In the genomic region with DNA sequence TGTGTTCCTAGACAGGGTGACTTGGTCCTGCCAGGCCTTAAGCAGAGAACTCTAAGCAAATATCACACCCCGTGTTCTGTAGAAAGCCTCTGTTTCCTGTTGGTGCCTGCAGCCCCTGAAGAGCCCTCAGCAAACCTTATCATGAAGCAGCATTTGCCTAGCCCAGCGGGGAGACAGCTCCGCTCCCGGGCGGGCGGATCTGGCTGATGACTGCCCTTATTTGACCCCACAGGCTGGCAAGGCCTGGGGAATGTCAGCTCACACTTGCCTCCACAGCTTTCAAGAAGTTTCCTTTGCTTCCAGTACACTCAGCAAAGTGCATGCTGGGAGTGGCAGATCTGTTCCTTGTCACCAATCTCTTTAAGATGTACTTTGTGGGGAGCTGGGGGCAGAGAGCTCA, we compare ENCODE assay signal across 9 mouse cellular contexts. TPM values are rescaled to one million over a fixed set of nuclear protein-coding genes. Genes with fewer than 3 reads are reported as not detected.
DNase-seq lines count a peak whose midpoint lies in the region; ATAC-seq and TF ChIP-seq lines count a peak whose summit lies in the region.
"Had no signal": no experiment of that assay in that cellular context is flagged by ENCODE, and none has a peak within 500 bp of the region (broad histone marks: within the 10 kb centered on the region; RNA-seq: fewer than 3 reads in every experiment).

No protein-coding gene starts in this region.

- TF ChIP-seq CTCF in bone marrow, adult 2 months (IDR thresholded peaks at IDR 0.05; ENCODE audit: control insufficient read depth, insufficient read depth, low read length): no peak
- TF ChIP-seq CTCF in liver, adult 2 months (IDR thresholded peaks at IDR 0.05; ENCODE audit: low read depth, low read length): no peak
- TF ChIP-seq CTCF in spleen, adult 2 months (IDR thresholded peaks at IDR 0.05; ENCODE audit: extremely low read depth, insufficient read depth, insufficient read length, insufficient replicate concordance): no peak

- no peaks in the 10 kb centered on the region for H3K79me2 ChIP-seq in liver, adult 2 months (ENCODE audit: control insufficient read depth, insufficient read depth, low read length)

- TF ChIP-seq POLR2A in bone marrow, adult 2 months (IDR thresholded peaks at IDR 0.05; ENCODE audit: borderline replicate concordance, control insufficient read depth, low read depth, low read length): no peak
- TF ChIP-seq POLR2A in liver, adult 2 months (IDR thresholded peaks at IDR 0.05; ENCODE audit: extremely low read depth, insufficient read depth, low read length): no peak
- no peak for TF ChIP-seq POLR2A in spleen, adult 2 months (IDR thresholded peaks at IDR 0.05; ENCODE audit: low read depth, low read length)

- peaks cover 18% of the 10 kb centered on the region for H3K4me1 ChIP-seq in bone marrow, adult 2 months (ENCODE audit: control insufficient read depth, insufficient read depth, low read length)
- peaks cover 17% of the 10 kb centered on the region for H3K4me1 ChIP-seq in liver, adult 2 months (ENCODE audit: control insufficient read depth, insufficient read depth, low read length)
- peaks cover 8% of the 10 kb centered on the region; the same call in 1 of the 2 replicates for H3K4me1 ChIP-seq in spleen, adult 2 months (ENCODE audit: control insufficient read depth, insufficient read depth, insufficient read length)
- H3K4me1 ChIP-seq in forebrain, embryonic 16.5 days (replicated peaks; ENCODE audit: control insufficient read depth, insufficient read depth, low read length): peaks cover 15% of the 10 kb centered on the region

- no peak overlapping the region for H3K9ac ChIP-seq in liver, adult 2 months (ENCODE audit: low read depth, low read length)
- no peak overlapping the region for H3K9ac ChIP-seq in forebrain, embryonic 16.5 days (replicated peaks; ENCODE audit: low read depth, low read length)
- H3K9ac ChIP-seq: neural tube, embryonic 13.5 days had no signal

- H3K27ac ChIP-seq in bone marrow, adult 2 months (ENCODE audit: control insufficient read depth, insufficient read depth, low read depth, low read length, poor library complexity): peak overlapping the region; percentile 95
- H3K27ac ChIP-seq in liver, adult 2 months (replicated peaks; ENCODE audit: insufficient read depth, low read depth, low read length): peak overlapping the region; percentile 64
- H3K27ac ChIP-seq in spleen, adult 2 months (ENCODE audit: insufficient read depth, low read length): peak overlapping the region; percentile 67
- no peak overlapping the region for H3K27ac ChIP-seq in forebrain, embryonic 16.5 days (ENCODE audit: low read length)
- H3K27ac ChIP-seq: neural tube, embryonic 13.5 days had no signal

- no peak overlapping the region for H3K4me2 ChIP-seq in forebrain, embryonic 16.5 days (ENCODE audit: low read length)
- H3K4me2 ChIP-seq: neural tube, embryonic 13.5 days had no signal

- H3K27me3 ChIP-seq in liver, adult 2 months (ENCODE audit: control insufficient read depth, insufficient read depth, low read length): no peaks in the 10 kb centered on the region
- H3K27me3 ChIP-seq in spleen, adult 2 months (ENCODE audit: control insufficient read depth, insufficient read depth, low read length): no peaks in the 10 kb centered on the region
- no peaks in the 10 kb centered on the region for H3K27me3 ChIP-seq in forebrain, embryonic 16.5 days (replicated peaks; ENCODE audit: control insufficient read depth, insufficient read depth, low read length)
- H3K27me3 ChIP-seq: neural tube, embryonic 13.5 days had no signal

- ATAC-seq in frontal cortex, adult (ENCODE audit: low TSS enrichment): no peak
- no peak for ATAC-seq in forebrain, embryonic 16.5 days

- H3K36me3 ChIP-seq in liver, adult 2 months (ENCODE audit: control insufficient read depth, insufficient read depth, low read length): no peaks in the 10 kb centered on the region
- H3K36me3 ChIP-seq in spleen, adult 2 months (ENCODE audit: control insufficient read depth, insufficient read depth, low read length): no peaks in the 10 kb centered on the region
- no peaks in the 10 kb centered on the region for H3K36me3 ChIP-seq in forebrain, embryonic 16.5 days (ENCODE audit: control insufficient read depth, insufficient read depth)
- H3K36me3 ChIP-seq: neural tube, embryonic 13.5 days had no signal

- no peaks in the 10 kb centered on the region for H3K9me3 ChIP-seq in forebrain, embryonic 16.5 days (ENCODE audit: control insufficient read depth, low read length)
- H3K9me3 ChIP-seq: neural tube, embryonic 13.5 days had no signal

- peak; percentile 86 for DNase-seq in forelimb bud, embryonic 11.5 days (ENCODE audit: low read depth, low spot score)
- peak; percentile 44 for DNase-seq in liver, adult 2 months (ENCODE audit: extremely low read depth, low read depth, low spot score)
- DNase-seq in spleen, adult 2 months (ENCODE audit: low read depth in 1 of 2, low spot score in 2 of 2): no peak
- no peak for DNase-seq in right cerebral cortex, postnatal 4 days
- no peak for DNase-seq in cerebellum, postnatal 4 days (ENCODE audit: low spot score in 2 of 2)

- H3K4me3 ChIP-seq in bone marrow, adult 2 months (replicated peaks; ENCODE audit: control insufficient read depth, low read depth, low read length): no peak overlapping the region
- no peak overlapping the region for H3K4me3 ChIP-seq in liver, adult 2 months (ENCODE audit: insufficient read depth, low read depth, low read length)
- H3K4me3 ChIP-seq in spleen, adult 2 months (ENCODE audit: extremely low read depth, insufficient read depth, insufficient read length): no peak overlapping the region
- no peak overlapping the region for H3K4me3 ChIP-seq in forebrain, embryonic 16.5 days (replicated peaks; ENCODE audit: low read length)
- H3K4me3 ChIP-seq: neural tube, embryonic 13.5 days had no signal

- WGBS in bone marrow, adult 2 months: 42% methylated on average over 6 of the region's 6 CpGs
- 51% methylated on average over 6 of the region's 6 CpGs for WGBS in liver, adult 2 months
- WGBS in spleen, adult 2 months: 57% methylated on average over 6 of the region's 6 CpGs
- 73% methylated on average over 6 of the region's 6 CpGs for WGBS in forebrain, embryonic 16.5 days

RNA-seq across cellular contexts. Expression of a gene that starts 40.3 kb away (rescaled TPM):
- polyA plus RNA-seq in bone marrow, adult 2 months (2011; ENCODE audit: insufficient read depth, insufficient read length, low replicate concordance, missing spikeins): 22.2 and 31.0 TPM in 2 replicates
- total RNA-seq in liver, adult 2 months (2014; rRNA removed): 26.5 and 42.6 TPM in 2 replicates
- 152 and 163 TPM in 2 replicates for polyA plus RNA-seq in liver, adult 2 months (2012; rRNA removed)
- polyA plus RNA-seq in spleen, adult 2 months (2012; rRNA removed): 35.7 and 48.6 TPM in 2 replicates
- polyA plus RNA-seq in forebrain, embryonic 16.5 days (2015; fragmentation: Nextera tagmentation; extraction: Ambion mirVana): 4.4 TPM in 2 replicates

RNA-seq across cellular contexts. Expression of a gene that starts 57.7 kb away (rescaled TPM):
- polyA plus RNA-seq in bone marrow, adult 2 months (2011; ENCODE audit: insufficient read depth, insufficient read length, low replicate concordance, missing spikeins): 143 and 311 TPM in 2 replicates
- total RNA-seq in liver, adult 2 months (2014; rRNA removed): 4.6 and 9.9 TPM in 2 replicates
- polyA plus RNA-seq in liver, adult 2 months (2012; rRNA removed): 5.8 and 9.6 TPM in 2 replicates
- polyA plus RNA-seq in spleen, adult 2 months (2012; rRNA removed): 52.8 and 90.0 TPM in 2 replicates
- 2.8 and 4.7 TPM in 2 replicates for polyA plus RNA-seq in forebrain, embryonic 16.5 days (2015; fragmentation: Nextera tagmentation; extraction: Ambion mirVana)

Comparison
In these comparisons a context has a peak if more than half of its experiments do, and no peak if none do; other contexts are left out.
1. DNase-seq: peak in forelimb bud, embryonic 11.5 days (single experiment) and liver, adult 2 months (single experiment); none in spleen, adult 2 months (0 of 2), right cerebral cortex, postnatal 4 days (single experiment) and cerebellum, postnatal 4 days (0 of 2).